Mouse (Mus musculus): Measurements from ENCODE around the gene Cd96. TPM values are rescaled to one million over a fixed set of nuclear protein-coding genes. Genes with fewer than 3 reads are reported as not detected.

The Cd96 gene
- total RNA-seq (2017), result 28.0 and 35.6 TPM in 2 replicates

- peak; percentile 85 to 95 for ATAC-seq (replicated peaks in 1 of 2; ENCODE audit: insufficient read depth in 1 of 2, low FRiP score in 2 of 2, low TSS enrichment in 1 of 2, low read depth in 1 of 2, poor library complexity in 2 of 2, severe bottlenecking in 2 of 2)
Measured at GRCm38 (mm10) chr16:46120020-46120419, at the start of gene Cd96. TSS of gene Cd96 (minus strand) at chr16:46120251.

DNA sequence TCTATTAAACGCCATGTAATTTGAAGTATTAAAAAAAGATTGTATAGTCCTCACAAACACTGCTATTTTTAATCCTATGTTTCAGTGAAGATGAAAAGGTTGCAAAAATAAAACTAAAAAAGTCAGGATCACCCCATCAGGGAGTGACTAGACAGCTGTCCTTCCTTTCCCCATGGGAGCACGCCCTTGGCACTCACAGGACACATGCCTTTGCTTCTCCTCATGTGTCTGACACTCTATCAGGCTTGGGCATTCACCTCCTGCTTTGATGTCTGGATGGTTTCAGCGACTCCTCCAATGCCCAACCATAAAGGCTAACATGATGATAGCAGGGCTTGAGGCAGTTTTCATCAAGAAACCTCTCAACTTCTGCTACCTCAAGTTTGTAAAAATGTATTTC, 46.9 kb upstream of the Cd96 start:
- ATAC-seq (replicated peaks in 1 of 2; ENCODE audit: insufficient read depth in 1 of 2, low FRiP score in 2 of 2, low TSS enrichment in 1 of 2, low read depth in 1 of 2, poor library complexity in 2 of 2, severe bottlenecking in 2 of 2), result no peak

GRCm38 (mm10) chr16:46165305-46165704, 45.3 kb upstream of the Cd96 start:
- ATAC-seq (replicated peaks in 1 of 2; ENCODE audit: insufficient read depth in 1 of 2, low FRiP score in 2 of 2, low TSS enrichment in 1 of 2, low read depth in 1 of 2, poor library complexity in 2 of 2, severe bottlenecking in 2 of 2), result no peak

- ATAC-seq (replicated peaks in 1 of 2; ENCODE audit: insufficient read depth in 1 of 2, low FRiP score in 2 of 2, low TSS enrichment in 1 of 2, low read depth in 1 of 2, poor library complexity in 2 of 2, severe bottlenecking in 2 of 2), result peak in 1 of 2 experiments; percentile 56; a peak in 1 of 4 replicates
Measured at GRCm38 (mm10) chr16:46154832-46155231, 34.8 kb upstream of the Cd96 start, which contains the start of gene Gm4737. TSS of gene Gm4737 (minus strand) at chr16:46155077.

DNA sequence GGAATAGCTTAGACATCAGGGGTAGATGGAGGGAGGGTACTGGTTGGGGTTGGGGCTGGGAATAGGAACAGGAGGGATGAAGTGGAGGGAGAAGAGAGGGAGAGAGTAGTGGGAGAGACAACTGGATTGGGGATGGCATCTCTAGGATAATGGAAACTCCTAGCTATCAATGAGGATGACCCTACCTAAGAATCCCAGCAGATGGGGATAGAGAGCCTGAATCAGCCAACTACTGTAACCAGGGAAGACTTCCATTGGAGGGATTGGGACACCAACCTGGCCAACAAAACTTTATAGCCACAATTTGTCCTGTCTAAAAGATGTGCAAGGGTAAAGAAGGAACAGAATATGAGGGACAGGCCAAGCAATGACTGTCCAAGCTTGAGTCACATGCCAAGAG, 31.1 kb upstream of the Cd96 start:
- no peak for ATAC-seq (replicated peaks in 1 of 2; ENCODE audit: insufficient read depth in 1 of 2, low FRiP score in 2 of 2, low TSS enrichment in 1 of 2, low read depth in 1 of 2, poor library complexity in 2 of 2, severe bottlenecking in 2 of 2)

DNA sequence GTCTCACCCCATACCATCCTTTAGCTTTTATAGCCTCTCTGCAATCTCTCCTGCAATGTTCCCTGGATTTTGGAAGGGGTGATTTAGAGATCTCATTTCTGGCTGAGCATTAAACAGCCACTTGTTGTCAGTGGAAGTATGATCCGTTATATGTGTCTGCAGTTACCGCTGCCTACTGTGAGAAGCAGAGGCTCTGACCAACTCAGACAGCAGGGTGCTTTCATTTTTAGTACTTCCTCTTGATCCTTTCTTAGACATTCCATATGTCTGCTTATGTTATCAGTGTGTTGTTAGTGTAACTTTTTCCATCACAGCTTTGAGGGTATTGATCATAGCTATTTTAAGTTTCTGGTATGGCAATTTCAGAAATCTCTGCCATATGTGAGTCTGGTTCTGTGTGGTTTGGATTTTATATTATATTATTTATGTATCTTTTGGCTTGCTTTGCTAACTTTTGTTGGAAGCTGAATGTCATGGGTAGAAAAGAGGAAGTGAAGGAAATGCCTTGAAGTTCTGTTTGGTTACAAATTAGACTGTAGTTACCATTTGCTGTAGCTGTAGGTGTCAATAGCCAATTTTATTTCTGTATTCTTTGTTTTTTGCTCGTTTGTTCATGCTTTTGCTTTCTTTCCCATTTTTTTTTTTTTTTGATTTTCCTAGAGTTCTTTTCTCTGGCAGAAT, 28.8 kb upstream of the Cd96 start:
- peak; percentile 75 to 79 for ATAC-seq (replicated peaks in 1 of 2; ENCODE audit: insufficient read depth in 1 of 2, low FRiP score in 2 of 2, low TSS enrichment in 1 of 2, low read depth in 1 of 2, poor library complexity in 2 of 2, severe bottlenecking in 2 of 2)

- no peak for ATAC-seq (replicated peaks in 1 of 2; ENCODE audit: insufficient read depth in 1 of 2, low FRiP score in 2 of 2, low TSS enrichment in 1 of 2, low read depth in 1 of 2, poor library complexity in 2 of 2, severe bottlenecking in 2 of 2)
Measured at GRCm38 (mm10) chr16:46146962-46147361, 26.9 kb upstream of the Cd96 start.

DNA sequence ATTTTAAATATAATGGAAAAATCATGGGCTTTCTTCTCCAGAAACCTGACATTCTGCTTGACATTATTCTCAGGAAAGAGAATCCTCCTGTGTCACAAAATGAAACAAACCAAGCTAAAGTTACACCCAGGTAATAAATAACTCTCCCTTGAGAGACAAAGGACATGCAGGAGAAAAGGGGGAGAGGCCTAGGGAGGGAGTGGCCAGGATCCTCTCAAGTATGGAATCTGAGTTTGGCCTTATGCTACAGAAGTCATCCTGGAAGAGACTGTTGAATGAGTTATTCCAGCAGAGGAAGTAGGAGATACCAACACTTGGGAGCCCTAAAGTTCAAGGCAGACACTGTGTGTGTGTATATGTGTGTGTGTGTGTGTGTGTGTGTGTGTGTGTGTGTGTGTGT, 2.2 kb upstream of the Cd96 start:
- no peak for ATAC-seq (replicated peaks in 1 of 2; ENCODE audit: insufficient read depth in 1 of 2, low FRiP score in 2 of 2, low TSS enrichment in 1 of 2, low read depth in 1 of 2, poor library complexity in 2 of 2, severe bottlenecking in 2 of 2)

- peak; percentile 58 to 63; a peak in 3 of 4 replicates for ATAC-seq (replicated peaks in 1 of 2; ENCODE audit: insufficient read depth in 1 of 2, low FRiP score in 2 of 2, low TSS enrichment in 1 of 2, low read depth in 1 of 2, poor library complexity in 2 of 2, severe bottlenecking in 2 of 2)
Measured at GRCm38 (mm10) chr16:46121420-46121819, 1.4 kb upstream of the Cd96 start.

GRCm38 (mm10) chr16:46120607-46121006, 556 bp upstream of the Cd96 start:
- ATAC-seq (replicated peaks in 1 of 2; ENCODE audit: insufficient read depth in 1 of 2, low FRiP score in 2 of 2, low TSS enrichment in 1 of 2, low read depth in 1 of 2, poor library complexity in 2 of 2, severe bottlenecking in 2 of 2), result peak in 1 of 2 experiments; percentile 31; a peak in 1 of 4 replicates

DNA sequence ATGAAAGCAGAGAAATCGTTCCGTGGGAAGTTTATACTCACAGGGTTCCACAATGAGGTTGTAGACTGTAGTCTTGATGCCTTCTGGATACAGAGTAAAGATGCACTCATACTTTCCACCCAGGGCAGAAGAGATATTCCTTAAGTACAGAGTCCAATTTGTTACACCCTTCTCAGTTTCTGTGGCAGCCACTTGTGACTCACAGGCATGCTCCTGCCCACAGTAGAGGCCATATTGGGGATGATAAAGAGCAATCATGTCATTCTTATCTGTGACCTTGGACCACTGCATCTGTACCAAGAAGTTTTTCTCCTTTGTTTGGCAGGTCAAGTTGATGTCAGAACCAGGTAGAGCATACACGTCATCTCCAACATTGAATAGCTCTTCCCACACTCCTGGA, 2.4 kb downstream of the Cd96 start:
- no peak for ATAC-seq (replicated peaks in 1 of 2; ENCODE audit: insufficient read depth in 1 of 2, low FRiP score in 2 of 2, low TSS enrichment in 1 of 2, low read depth in 1 of 2, poor library complexity in 2 of 2, severe bottlenecking in 2 of 2)

- ATAC-seq (replicated peaks in 1 of 2; ENCODE audit: insufficient read depth in 1 of 2, low FRiP score in 2 of 2, low TSS enrichment in 1 of 2, low read depth in 1 of 2, poor library complexity in 2 of 2, severe bottlenecking in 2 of 2), result no peak
Measured at GRCm38 (mm10) chr16:46114727-46115126, 5.3 kb downstream of the Cd96 start.

DNA sequence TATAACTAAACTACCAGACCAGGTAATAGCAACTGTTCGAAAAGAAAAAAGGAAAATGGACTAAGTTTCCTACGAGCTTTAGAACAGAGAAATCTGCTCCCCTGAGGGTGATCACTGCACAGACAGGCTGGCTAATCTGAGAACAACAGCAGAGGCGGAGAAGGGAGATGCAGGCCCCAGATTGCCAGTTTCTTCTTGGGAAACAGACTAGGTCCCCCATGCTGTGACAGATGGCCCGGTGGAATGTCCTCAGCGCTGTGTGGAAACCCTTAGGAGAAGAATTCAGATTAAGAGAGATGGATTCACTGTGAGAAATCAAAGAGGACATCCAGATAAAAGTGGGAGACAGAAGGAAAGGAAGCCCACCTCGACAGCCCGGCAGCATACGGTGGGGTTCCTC, 10.5 kb downstream of the Cd96 start:
- no peak for ATAC-seq (replicated peaks in 1 of 2; ENCODE audit: insufficient read depth in 1 of 2, low FRiP score in 2 of 2, low TSS enrichment in 1 of 2, low read depth in 1 of 2, poor library complexity in 2 of 2, severe bottlenecking in 2 of 2)

GRCm38 (mm10) chr16:46107431-46107830, 12.6 kb downstream of the Cd96 start:
- no peak for ATAC-seq (replicated peaks in 1 of 2; ENCODE audit: insufficient read depth in 1 of 2, low FRiP score in 2 of 2, low TSS enrichment in 1 of 2, low read depth in 1 of 2, poor library complexity in 2 of 2, severe bottlenecking in 2 of 2)

- no peak for ATAC-seq (replicated peaks in 1 of 2; ENCODE audit: insufficient read depth in 1 of 2, low FRiP score in 2 of 2, low TSS enrichment in 1 of 2, low read depth in 1 of 2, poor library complexity in 2 of 2, severe bottlenecking in 2 of 2)
Measured at GRCm38 (mm10) chr16:46104491-46104890, 15.6 kb downstream of the Cd96 start.

- peak; percentile 62 to 78; a peak in 3 of 4 replicates for ATAC-seq (replicated peaks in 1 of 2; ENCODE audit: insufficient read depth in 1 of 2, low FRiP score in 2 of 2, low TSS enrichment in 1 of 2, low read depth in 1 of 2, poor library complexity in 2 of 2, severe bottlenecking in 2 of 2)
Measured at GRCm38 (mm10) chr16:46101748-46102147, 18.3 kb downstream of the Cd96 start.

DNA sequence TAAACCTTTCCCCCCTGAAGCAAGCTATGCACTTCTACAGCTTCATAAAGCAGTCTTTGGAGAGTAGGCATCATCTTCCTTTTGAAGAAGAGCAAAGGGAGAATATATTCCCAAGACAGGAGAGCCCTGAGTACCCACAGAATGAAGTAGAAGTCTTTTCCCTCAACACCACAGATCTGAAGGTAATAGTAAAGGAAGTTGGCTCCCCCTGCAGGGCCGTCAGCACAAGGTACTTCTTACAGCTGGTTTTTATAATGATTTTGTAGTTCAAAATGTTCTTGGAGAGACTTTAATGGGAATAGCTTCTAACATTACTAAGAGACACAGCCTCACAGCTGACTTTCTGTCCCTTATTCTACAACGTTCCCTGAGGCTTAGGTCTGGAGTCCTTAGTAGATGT, 19.8 kb downstream of the Cd96 start:
- peak in 1 of 2 experiments; percentile 52; a peak in 1 of 4 replicates for ATAC-seq (replicated peaks in 1 of 2; ENCODE audit: insufficient read depth in 1 of 2, low FRiP score in 2 of 2, low TSS enrichment in 1 of 2, low read depth in 1 of 2, poor library complexity in 2 of 2, severe bottlenecking in 2 of 2)

DNA sequence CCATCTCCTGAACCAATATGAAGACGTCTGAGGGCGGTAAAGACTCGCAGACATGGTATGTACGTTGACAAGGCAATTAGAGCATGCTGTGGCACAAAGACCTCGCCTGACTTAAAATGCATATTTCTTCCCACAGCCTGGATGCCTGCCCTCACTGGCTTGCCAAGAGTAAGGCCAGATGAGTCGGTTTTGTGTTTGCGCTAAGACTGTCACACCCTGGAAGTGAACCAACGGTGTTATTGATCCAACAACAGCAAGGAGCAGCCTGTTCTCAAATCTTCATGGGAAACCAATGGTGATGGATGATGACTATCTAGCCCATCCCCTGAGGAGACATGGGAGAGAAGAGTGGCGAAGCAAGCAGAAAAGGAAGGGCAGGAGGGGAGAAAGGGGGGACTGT, 22.6 kb downstream of the Cd96 start:
- no peak for ATAC-seq (replicated peaks in 1 of 2; ENCODE audit: insufficient read depth in 1 of 2, low FRiP score in 2 of 2, low TSS enrichment in 1 of 2, low read depth in 1 of 2, poor library complexity in 2 of 2, severe bottlenecking in 2 of 2)

DNA sequence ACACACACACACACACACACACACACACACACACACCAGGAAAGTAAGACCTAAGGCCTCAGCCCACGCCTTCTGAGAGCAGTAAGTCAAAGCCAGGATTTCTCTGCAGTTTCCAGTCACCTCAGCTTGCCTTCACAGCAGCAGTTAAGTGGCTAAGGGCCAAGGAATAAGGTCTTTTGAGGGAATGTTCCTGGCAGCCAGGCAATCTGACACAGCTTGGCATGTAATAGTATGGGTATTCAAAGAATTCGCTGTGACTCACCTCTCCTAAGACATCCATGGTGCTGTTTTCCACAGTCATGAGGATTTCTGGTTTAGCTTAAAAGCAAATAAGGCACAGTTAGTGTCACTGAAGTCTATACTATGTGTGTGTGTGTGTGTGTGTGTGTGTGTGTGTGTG, 25.6 kb downstream of the Cd96 start:
- ATAC-seq (replicated peaks in 1 of 2; ENCODE audit: insufficient read depth in 1 of 2, low FRiP score in 2 of 2, low TSS enrichment in 1 of 2, low read depth in 1 of 2, poor library complexity in 2 of 2, severe bottlenecking in 2 of 2), result no peak
